Mouse (Mus musculus) forebrain, embryonic 16.5 days (tissue): ENCODE results near the gene Tbl1xr1. TPM values are rescaled to one million over a fixed set of nuclear protein-coding genes. Genes with fewer than 3 reads are reported as not detected.

Source experiments
- ATAC-seq: fragments of 200-750 bp; cut with Nextera tagmentation; 2 replicates; pipeline ENCODE4 v1.8.0; 2017; ENCODE audit warnings: mild to moderate bottlenecking, moderate library complexity
- H3K27ac ChIP-seq: fragments of 300-500 bp; sonication (generic); 2 replicates; pipeline ENCODE4 v1.5.1; 2014; ENCODE audit warnings: low read length, control low read depth
- H3K27me3 ChIP-seq: fragments of 300-500 bp; sonication (generic); replicated peaks from 2 replicates; pipeline ENCODE4 v1.6.1; 2014; ENCODE audit warnings: low read length; ENCODE audit not compliant: control insufficient read depth, insufficient read depth
- H3K36me3 ChIP-seq: fragments of 300-500 bp; sonication (generic); 2 replicates; pipeline ENCODE4 v1.6.1; 2014; ENCODE audit not compliant: control insufficient read depth, insufficient read depth
- H3K4me1 ChIP-seq: fragments of 300-500 bp; sonication (generic); replicated peaks from 2 replicates; pipeline ENCODE4 v1.6.1; 2014; ENCODE audit warnings: low read length; ENCODE audit not compliant: control insufficient read depth, insufficient read depth
- H3K4me2 ChIP-seq: fragments of 300-500 bp; sonication (generic); 2 replicates; pipeline ENCODE4 v1.6.1; 2014; ENCODE audit warnings: mild to moderate bottlenecking, low read length, control low read depth
- H3K4me3 ChIP-seq: fragments of 300-500 bp; sonication (generic); replicated peaks from 2 replicates; pipeline ENCODE4 v1.5.1; 2014; ENCODE audit warnings: mild to moderate bottlenecking, low read length, control low read depth
- H3K9ac ChIP-seq: fragments of 300-500 bp; sonication (generic); replicated peaks from 2 replicates; pipeline ENCODE4 v1.6.1; 2014; ENCODE audit warnings: low read depth, low read length, control low read depth
- H3K9me3 ChIP-seq: fragments of 300-500 bp; sonication (generic); 2 replicates; pipeline ENCODE4 v1.6.1; 2016; ENCODE audit warnings: low read length; ENCODE audit not compliant: control insufficient read depth
- WGBS: fragments of 180-500 bp; shearing (Covaris S2); extraction: QIAGEN DNeasy Blood & Tissue Kit; methylation state at CpG from one replicate; pipeline ENCODE4 v1.1.7; 2014; 5-methylcytosine and 5-hydroxymethylcytosine counted together
- polyA plus RNA-seq: library from polyadenylated mRNA; unstranded; fragments of >200 nt; fragmentation: Nextera tagmentation; extraction: Ambion mirVana; gene quantifications from 2 replicates; pipeline ENCODE4 v1.2.1, GENCODE M21; 2015

The Tbl1xr1 gene
- 20.1 and 25.1 TPM in 2 replicates for polyA plus RNA-seq

DNA sequence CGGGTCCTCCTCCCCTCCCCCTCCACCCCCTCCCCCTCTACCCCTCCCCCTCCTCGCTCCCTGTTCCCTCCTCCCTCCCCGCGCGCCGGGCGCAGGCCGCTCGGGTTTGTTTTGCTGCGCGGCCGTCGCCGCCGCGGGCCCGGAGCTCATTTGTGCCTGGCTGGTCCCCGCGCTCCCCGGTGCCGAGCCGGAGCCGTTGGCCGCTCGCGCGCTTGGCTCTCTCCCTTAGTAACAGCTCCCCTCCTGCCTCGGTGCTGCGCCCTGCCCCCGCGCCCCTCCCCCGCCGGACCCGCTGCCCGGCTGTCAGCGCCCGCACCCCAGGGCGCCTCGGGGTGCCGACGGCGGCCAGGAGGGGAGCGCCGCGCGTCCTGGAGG is at the start of gene Tbl1xr1:
TSS of gene Tbl1xr1 (plus strand) at position 92 of the 375 bp plus-strand sequence.
- no peaks in the 10 kb centered on the region for H3K36me3 ChIP-seq
- H3K27me3 ChIP-seq = no peaks in the 10 kb centered on the region
- H3K9ac ChIP-seq = peak within 1 kb of the TSS; percentile 97
- peaks cover 22% of the 10 kb centered on the region for H3K4me1 ChIP-seq
- WGBS = 0% methylated on average over 25 of the region's 46 CpGs
- H3K4me3 ChIP-seq = peak within 1 kb of the TSS; percentile 91
- ATAC-seq = peak; percentile 89
- peak within 1 kb of the TSS; percentile 99 for H3K27ac ChIP-seq
- peak within 1 kb of the TSS; percentile 67 for H3K4me2 ChIP-seq
- H3K9me3 ChIP-seq = no peaks in the 10 kb centered on the region

DNA sequence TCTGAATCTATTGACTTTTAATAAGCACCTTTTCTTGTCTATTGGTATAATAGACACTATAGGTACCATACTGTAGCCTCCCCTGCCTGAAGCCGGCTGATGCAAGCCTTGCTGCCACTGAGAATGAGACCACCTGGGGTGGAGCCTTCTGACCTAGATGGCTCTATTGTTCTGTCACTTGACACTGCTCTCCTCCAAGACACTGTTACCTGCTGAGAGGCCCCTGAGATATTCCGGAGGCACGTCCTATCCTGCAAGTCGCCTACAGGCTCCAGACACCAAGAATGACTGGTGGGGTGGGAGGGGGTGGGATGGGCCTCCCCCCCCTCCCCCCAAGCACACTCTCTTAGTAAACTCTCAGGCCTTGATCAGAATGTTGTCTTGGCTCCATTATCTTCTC is 38.4 kb upstream of the Tbl1xr1 start:
- no peak overlapping the region for H3K9ac ChIP-seq
- H3K4me1 ChIP-seq = no peaks in the 10 kb centered on the region
- ATAC-seq = no peak
- no peak overlapping the region for H3K4me3 ChIP-seq
- 25% methylated on average over 4 of the region's 4 CpGs for whole genome bisulfite sequencing
- no peaks in the 10 kb centered on the region for H3K27me3 ChIP-seq
- no peaks in the 10 kb centered on the region for H3K9me3 ChIP-seq
- no peak overlapping the region for H3K4me2 ChIP-seq
- no peaks in the 10 kb centered on the region for H3K36me3 ChIP-seq
- no peak overlapping the region for H3K27ac ChIP-seq

DNA sequence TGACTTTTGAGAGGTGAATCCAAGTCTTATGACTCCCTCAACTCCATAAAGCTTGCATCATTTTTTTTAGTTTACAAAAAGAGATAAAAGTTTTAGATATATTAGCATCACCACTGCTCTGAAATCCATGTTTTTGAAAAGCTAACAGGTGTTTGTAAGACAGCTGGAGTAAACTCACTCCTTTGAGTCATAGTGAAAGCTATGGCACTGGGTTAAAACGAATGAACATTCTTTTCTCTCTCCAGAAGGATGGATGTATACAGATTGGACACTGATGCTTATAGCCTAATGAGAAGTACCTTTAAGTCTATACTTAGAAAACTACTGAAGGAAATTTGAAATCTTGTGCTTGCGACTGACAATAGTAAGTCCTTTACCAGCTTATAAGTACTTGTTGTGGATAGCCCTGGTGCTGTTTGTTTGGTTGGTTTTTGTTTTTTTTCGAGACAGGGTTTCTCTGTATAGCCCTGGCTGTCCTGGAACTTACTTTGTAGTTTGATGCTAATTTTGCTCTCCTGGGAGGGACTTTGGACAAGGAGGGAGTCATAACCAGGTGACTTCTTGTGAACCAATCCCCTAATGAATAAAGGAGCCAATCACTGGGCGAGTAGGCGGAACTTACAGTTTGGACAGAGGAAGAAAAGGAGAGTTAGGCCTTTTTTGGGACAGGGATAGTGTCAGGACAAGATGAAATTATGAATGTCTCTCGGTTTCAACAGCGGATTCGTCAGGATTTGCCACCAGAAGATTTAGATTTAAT is 37.2 kb upstream of the Tbl1xr1 start:
- Histone ChIP-seq H3K27me3 (no peaks in the 10 kb centered on the region), H3K27ac (no peak overlapping the region), H3K4me2 (no peak overlapping the region), H3K4me1 (no peaks in the 10 kb centered on the region), H3K9me3 (no peaks in the 10 kb centered on the region), H3K4me3 (no peak overlapping the region), H3K9ac (no peak overlapping the region), H3K36me3 (no peaks in the 10 kb centered on the region)
- no peak for ATAC-seq
- 87% methylated on average over 8 of the region's 8 CpGs for WGBS

DNA sequence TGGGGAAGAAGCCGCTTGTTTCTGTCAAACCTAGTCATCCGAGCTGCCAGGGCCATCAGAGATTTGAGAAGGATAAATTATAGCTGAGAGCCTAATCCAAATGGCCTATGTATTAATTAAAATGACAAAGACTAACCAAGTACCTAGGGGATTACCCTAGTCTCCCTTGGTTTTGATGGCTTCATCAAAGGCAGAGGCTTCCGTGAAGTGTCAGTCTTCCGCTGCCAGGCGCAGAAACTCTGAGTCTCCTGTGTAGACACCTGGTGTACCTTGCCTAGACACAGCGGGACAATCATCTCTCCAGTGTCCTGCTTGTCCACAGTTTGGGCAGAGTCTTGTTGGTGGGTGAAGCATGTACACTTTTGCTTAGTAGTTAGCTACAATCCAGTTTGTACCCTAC is 35.8 kb upstream of the Tbl1xr1 start:
- H3K4me2 ChIP-seq = no peak overlapping the region
- no peak overlapping the region for H3K9ac ChIP-seq
- H3K27ac ChIP-seq = no peak overlapping the region
- no peaks in the 10 kb centered on the region for H3K36me3 ChIP-seq
- no peaks in the 10 kb centered on the region for H3K9me3 ChIP-seq
- no peak for ATAC-seq
- H3K4me1 ChIP-seq = no peaks in the 10 kb centered on the region
- WGBS = 76% methylated on average over 6 of the region's 6 CpGs
- no peaks in the 10 kb centered on the region for H3K27me3 ChIP-seq
- H3K4me3 ChIP-seq = no peak overlapping the region

DNA sequence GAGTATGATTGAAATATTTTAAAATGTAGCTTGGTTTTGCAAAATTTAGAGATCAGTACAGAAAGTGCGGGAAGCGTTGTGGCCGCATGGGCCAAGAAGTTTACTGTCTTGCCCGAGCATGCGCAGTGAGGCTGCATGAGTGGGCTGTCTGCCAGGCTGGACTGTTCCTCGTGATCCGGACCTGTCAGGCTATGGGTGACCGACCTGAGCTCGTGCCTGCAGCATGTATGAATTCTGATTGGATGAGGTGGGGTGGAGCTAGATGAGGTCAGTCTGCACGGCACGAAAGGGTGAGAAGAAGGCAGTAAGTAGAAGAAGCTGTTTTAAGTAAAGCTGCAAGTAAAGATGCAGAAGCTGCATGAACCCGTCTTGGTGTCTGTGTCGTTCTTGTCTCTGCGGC is 29.2 kb upstream of the Tbl1xr1 start:
- no peaks in the 10 kb centered on the region for H3K9me3 ChIP-seq
- WGBS = 88% methylated on average over 14 of the region's 14 CpGs
- H3K4me3 ChIP-seq = no peak overlapping the region
- ATAC-seq = no peak
- no peak overlapping the region for H3K4me2 ChIP-seq
- no peaks in the 10 kb centered on the region for H3K27me3 ChIP-seq
- no peak overlapping the region for H3K9ac ChIP-seq
- H3K4me1 ChIP-seq = no peaks in the 10 kb centered on the region
- H3K36me3 ChIP-seq = no peaks in the 10 kb centered on the region
- no peak overlapping the region for H3K27ac ChIP-seq

DNA sequence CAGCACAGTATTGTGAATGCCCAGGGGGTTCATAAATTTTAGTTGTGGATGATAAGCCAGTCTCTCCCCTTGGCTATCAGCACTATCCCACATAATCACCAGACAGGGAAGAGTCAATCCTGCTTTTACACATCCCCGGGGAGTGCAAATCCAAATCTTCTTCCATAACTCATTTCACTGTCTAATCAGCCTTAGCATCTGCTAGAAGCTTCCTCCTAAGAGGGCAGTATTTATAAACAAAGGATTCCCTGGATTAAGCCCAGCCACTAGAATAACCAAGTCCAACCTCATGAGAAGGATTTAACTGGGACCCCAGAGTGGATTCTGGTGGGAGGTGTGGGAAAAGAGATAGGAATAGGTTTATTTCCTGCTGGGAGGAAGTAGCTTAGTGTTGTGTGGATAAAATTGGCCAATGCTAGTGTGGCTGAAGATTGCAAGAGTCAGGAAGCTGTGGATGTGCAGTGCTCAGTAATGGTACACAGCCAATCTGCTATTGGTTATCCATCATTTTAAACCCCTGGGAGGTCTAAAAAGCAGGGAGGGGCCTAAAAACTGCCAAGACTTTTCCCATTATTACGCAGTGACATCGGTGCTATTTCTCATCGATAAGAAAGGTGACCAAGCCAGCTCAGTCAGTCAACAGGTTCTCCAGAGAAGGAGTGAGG is 19.7 kb upstream of the Tbl1xr1 start:
- Histone ChIP-seq H3K4me2 (no peak overlapping the region), H3K9ac (no peak overlapping the region), H3K27ac (no peak overlapping the region), H3K4me1 (no peaks in the 10 kb centered on the region), H3K4me3 (no peak overlapping the region), H3K9me3 (no peaks in the 10 kb centered on the region), H3K27me3 (no peaks in the 10 kb centered on the region), H3K36me3 (no peaks in the 10 kb centered on the region)
- no peak for ATAC-seq
- 90% methylated on average over 4 of the region's 4 CpGs for WGBS

DNA sequence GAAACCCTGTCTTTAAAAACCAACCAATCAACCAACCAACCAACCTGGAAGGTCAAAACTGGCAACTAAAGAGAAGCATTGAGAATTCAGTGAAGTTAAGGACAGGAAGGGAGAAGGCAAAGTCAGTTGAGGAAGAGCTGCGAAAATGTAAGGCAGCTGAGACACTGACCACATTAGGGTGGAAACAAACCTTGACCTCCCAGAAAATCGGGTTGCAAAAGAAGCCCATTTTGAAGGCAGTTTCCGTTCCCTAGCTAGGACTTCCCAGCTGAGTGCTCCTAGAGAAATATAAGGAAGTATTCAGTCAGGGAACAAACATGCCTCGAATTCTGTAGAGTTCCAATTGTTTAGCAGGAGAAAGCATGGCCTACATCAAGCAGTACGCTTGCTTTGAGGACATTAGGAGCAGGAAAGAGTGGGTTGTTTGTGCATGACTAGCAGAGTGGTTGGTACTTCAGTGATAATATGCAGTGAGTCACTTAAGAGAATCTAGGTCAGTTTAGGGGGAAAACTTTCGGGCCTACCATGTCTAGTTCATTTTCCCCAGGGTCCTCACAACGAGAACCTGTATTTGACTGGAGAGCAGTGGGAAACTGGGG is 18.1 kb upstream of the Tbl1xr1 start:
- no peak overlapping the region for H3K4me2 ChIP-seq
- no peaks in the 10 kb centered on the region for H3K27me3 ChIP-seq
- no peak overlapping the region for H3K9ac ChIP-seq
- ATAC-seq = no peak
- H3K4me1 ChIP-seq = no peaks in the 10 kb centered on the region
- no peak overlapping the region for H3K27ac ChIP-seq
- no peaks in the 10 kb centered on the region for H3K9me3 ChIP-seq
- 77% methylated on average over 7 of the region's 7 CpGs for WGBS
- no peaks in the 10 kb centered on the region for H3K36me3 ChIP-seq
- H3K4me3 ChIP-seq = no peak overlapping the region

DNA sequence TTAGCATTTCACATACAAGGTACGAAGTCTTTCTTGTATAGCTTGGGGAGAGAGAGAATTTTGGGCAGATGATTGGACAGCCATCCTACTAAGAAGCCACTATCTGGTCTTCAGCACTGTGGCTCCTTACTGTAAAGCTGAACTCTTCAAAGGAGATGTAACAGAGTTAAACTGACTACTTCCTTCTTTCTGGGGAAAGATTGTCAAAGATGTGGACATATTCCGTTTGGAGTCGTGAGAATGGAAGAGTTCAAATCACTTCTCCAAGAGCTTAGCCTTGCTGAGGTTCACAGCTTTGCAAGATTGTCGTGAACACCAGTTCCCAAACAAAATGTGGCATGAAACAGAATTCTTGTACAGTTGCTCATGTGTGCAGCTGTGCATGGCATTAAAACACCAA is 15.3 kb upstream of the Tbl1xr1 start:
- Histone ChIP-seq H3K4me1 (no peaks in the 10 kb centered on the region), H3K27me3 (no peaks in the 10 kb centered on the region), H3K4me2 (no peak overlapping the region), H3K4me3 (no peak overlapping the region), H3K36me3 (no peaks in the 10 kb centered on the region), H3K9me3 (no peaks in the 10 kb centered on the region), H3K27ac (no peak overlapping the region), H3K9ac (no peak overlapping the region)
- ATAC-seq = no peak
- WGBS = 89% methylated on average over 4 of the region's 4 CpGs

DNA sequence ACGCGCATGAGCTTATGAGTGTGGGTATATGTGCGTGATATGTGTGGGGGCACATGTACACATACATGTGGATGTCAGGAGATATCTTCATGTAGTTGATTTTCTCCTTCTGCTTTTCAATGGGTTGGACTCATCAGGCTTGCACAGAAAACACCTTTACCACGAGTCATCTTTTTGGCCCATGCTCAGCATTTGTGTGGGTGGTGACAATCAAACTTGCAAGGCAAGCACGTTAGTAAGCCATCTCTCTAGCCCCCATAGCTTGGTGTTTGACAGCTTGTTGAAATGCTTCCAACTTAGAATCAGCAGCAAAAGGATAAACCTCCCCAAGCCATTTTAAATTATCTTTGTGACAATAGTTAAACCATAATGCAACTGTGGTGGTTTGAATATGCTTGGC is 7.8 kb upstream of the Tbl1xr1 start:
- H3K36me3 ChIP-seq = no peaks in the 10 kb centered on the region
- H3K9ac ChIP-seq = no peak overlapping the region
- H3K4me3 ChIP-seq = no peak overlapping the region
- H3K27ac ChIP-seq = no peak overlapping the region
- H3K9me3 ChIP-seq = no peaks in the 10 kb centered on the region
- no peak overlapping the region for H3K4me2 ChIP-seq
- H3K4me1 ChIP-seq = no peaks in the 10 kb centered on the region
- 79% methylated on average over 5 of the region's 5 CpGs for WGBS
- no peaks in the 10 kb centered on the region for H3K27me3 ChIP-seq
- ATAC-seq = no peak
